23 mouse cellular contexts compared by ENCODE assay signal in the genomic region with DNA sequence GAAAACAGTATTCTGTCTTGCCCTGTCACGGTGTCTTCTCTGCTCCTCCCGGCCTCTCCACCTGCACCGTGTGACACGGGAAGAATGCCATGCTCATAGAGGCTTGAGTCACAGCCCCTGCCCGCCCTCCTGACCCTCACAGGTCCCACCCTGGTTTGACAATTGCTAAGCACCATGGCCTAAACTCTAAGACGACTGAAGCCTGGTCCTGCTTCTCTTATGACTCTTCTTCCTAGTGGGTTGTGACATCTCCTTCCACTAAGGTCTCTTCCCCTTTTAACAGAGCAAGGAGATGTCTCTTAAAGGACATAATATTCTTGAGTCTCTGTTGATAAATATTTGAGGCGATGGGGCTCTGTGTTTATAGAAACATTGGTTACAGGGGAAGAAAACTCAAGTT.
"Had no signal": no experiment of that assay in that cellular context is flagged by ENCODE, and none has a peak within 500 bp of the region (broad histone marks: within the 10 kb centered on the region; RNA-seq: fewer than 3 reads in every experiment).

No protein-coding gene starts in this region.

- H3K27ac ChIP-seq: gastrocnemius, adult 2 months; heart, embryonic 13.5 days; heart, embryonic 15.5 days; hindbrain, embryonic 13.5 days; hindbrain, embryonic 15.5 days; hindbrain, postnatal 0 days; kidney, embryonic 15.5 days; kidney, postnatal 0 days; layer of hippocampus, adult 2 months; left cerebral cortex, adult 2 months; limb, embryonic 13.5 days; limb, embryonic 15.5 days had no signal

- ATAC-seq: hindbrain, postnatal 0 days; intestine, embryonic 16.5 days had no signal

- DNase-seq: gastrocnemius, adult 2 months; gastrocnemius, postnatal 10 days; gastrocnemius, postnatal 25 days; heart, adult 18-20 months; heart, postnatal 14 days; heart, postnatal 36 days; kidney, adult 11 months; kidney, adult 2 months; kidney, adult 9 months; kidney, postnatal 14 days; kidney, postnatal 36 days had no signal

- H3K4me1 ChIP-seq: heart, embryonic 13.5 days; heart, embryonic 15.5 days; kidney, embryonic 15.5 days had no signal

- H3K4me3 ChIP-seq: gastrocnemius, adult 2 months; heart, embryonic 13.5 days; heart, embryonic 15.5 days; hindbrain, embryonic 13.5 days; hindbrain, embryonic 15.5 days; kidney, embryonic 15.5 days; layer of hippocampus, adult 2 months; left cerebral cortex, adult 2 months; limb, embryonic 13.5 days; limb, embryonic 15.5 days had no signal
